Mouse (Mus musculus): ENCODE results near the gene Sez6. TPM values are rescaled to one million over a fixed set of nuclear protein-coding genes. Genes with fewer than 3 reads are reported as not detected.
A peak's percentile ranks its signal among the peaks of the same experiment; 100 is the strongest.

The Sez6 gene
- polyA plus RNA-seq, 1 experiment from 2014 or later, result 165 TPM

DNA sequence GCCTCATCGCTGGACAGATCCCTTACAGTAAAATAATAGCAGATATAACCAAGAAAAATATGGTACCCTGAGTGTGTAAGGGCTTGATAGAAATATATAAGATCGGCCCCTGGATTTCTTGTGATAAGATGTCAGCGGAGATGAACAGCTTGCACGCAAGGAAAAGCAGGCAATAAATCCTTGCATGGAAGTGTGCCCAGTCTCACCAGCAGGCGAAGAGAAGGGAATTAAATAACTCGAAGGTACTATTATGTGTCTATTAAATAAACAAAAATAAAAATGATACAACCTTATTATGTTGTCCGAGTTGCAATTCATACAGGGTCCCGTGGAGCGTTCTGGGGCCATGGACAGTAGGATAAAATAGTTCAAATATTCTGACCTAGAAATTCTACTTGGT, 34.6 kb upstream of the Sez6 start:
- H3K27me3 ChIP-seq, result no peaks in the 10 kb centered on the region
- WGBS, result 53% methylated on average over 9 of the region's 9 CpGs
- H3K4me2 ChIP-seq, result peak overlapping the region; percentile 53
- H3K4me1 ChIP-seq, result peaks cover 80% of the 10 kb centered on the region
- H3K36me3 ChIP-seq (ENCODE audit: poor library complexity, severe bottlenecking), result no peaks in the 10 kb centered on the region
- H3K9me3 ChIP-seq (replicated peaks), result no peaks in the 10 kb centered on the region
- ATAC-seq, result no peak
- peak overlapping the region; percentile 99 for H3K27ac ChIP-seq
- 0 out of 2 replicates have a peak overlapping the region, but pooled peaks have one; percentile 22 for H3K9ac ChIP-seq
- H3K4me3 ChIP-seq, result no peak overlapping the region

DNA sequence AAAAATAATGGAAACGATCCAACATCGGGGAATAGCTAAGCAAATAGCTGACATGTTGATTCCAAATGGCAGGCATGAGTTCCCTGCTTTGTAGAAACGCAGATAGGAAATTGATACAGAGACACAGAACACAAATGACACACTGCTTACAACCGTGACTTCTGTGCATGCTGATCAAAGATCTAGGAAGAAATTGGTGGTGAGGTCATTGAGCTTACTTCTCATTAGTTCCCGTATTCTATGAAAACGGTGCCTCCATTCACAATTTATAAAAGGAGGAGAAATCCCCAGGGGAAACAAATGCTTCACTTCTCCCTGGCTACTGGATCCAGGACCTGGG, 34.1 kb upstream of the Sez6 start:
- 7% methylated on average over 6 of the region's 6 CpGs for WGBS

DNA sequence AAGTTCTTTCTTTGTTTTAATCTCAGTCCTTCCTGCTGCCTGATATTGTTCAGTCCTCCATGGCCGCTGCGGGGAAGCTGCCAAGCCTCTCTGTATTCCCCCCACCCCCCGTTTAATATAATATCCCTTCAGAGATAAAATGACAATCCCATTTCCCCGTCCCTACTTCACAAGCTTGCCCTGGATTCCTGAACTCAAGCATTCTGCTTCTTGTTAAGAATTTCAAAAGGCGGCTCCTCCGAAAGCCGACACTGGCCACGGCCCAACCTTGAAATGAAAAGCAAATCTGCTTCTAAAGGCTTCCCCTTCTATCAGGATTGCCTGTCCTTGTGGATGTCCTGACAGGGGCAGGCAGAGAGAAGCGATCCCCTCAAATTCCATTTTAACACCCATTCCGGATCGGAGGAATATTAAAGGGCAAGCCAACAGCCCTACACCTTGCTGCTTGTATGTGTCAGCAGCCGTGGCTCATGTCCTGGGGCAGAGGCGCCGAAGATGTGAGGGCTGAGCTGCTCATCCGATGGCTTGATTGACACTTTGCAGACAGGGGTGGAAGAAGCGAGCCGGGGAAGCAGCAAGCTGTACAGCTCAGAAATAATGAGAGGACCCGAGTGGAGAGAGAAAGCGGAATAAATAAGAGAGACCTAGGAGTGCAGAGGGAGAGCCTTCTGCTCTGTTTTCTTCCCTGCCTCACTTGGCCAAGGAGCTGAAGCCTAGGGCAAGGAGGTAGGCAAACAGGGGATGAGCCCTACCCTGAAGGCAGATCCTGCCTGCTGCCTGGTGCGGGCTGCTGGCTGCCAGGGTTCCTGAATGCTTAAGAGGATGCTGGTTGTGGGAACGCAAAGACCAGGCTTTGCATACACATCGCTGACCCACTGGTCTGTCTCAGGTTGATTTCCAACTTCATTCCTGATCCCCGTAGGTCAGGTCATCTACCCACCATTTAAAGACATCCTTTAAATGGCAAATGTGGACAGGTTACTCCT, 33.5 kb upstream of the Sez6 start:
- Histone ChIP-seq H3K4me3 (0 out of 2 replicates have a peak overlapping the region, but pooled peaks have one; percentile 4), H3K9me3 (replicated peaks) (no peaks in the 10 kb centered on the region), H3K36me3 (ENCODE audit: poor library complexity, severe bottlenecking) (no peaks in the 10 kb centered on the region), H3K9ac (peak overlapping the region; percentile 60), H3K27ac (peak overlapping the region; percentile 99), H3K4me2 (peak overlapping the region; percentile 53), H3K4me1 (peaks cover 82% of the 10 kb centered on the region), H3K27me3 (no peaks in the 10 kb centered on the region)
- WGBS, result 4% methylated on average over 23 of the region's 23 CpGs
- ATAC-seq, result 0 out of 2 replicates have a peak, but pooled peaks have one; percentile 5

More for the DNA sequence above, 34.1 kb upstream of the Sez6 start:
- Histone ChIP-seq H3K9me3 (replicated peaks) (no peaks in the 10 kb centered on the region), H3K27me3 (no peaks in the 10 kb centered on the region), H3K4me1 (peaks cover 81% of the 10 kb centered on the region), H3K27ac (peak overlapping the region; percentile 99), H3K36me3 (ENCODE audit: poor library complexity, severe bottlenecking) (no peaks in the 10 kb centered on the region), H3K4me2 (peak overlapping the region; percentile 53), H3K9ac (peak overlapping the region; percentile 60; the same call in 1 of the 2 replicates), H3K4me3 (0 out of 2 replicates have a peak overlapping the region, but pooled peaks have one; percentile 4)
- no peak for ATAC-seq

DNA sequence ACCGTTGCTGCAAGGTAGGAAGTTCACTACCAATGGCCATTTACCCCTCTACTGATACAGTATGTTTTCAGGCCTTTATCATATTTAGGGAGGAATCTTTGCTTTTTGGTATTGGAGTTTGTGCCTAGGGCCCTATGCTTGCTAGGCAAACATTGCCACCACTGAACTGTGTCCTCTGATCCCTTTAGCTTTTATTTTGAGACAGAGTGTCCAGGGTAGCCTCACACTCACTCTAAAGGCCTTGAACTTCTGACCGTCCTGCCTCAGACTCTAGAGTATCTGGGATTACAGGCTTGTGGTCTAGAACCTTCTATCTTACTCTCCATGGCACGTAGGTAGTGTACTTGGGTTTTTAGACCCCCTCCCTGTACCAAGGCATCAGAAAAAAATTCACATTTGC, 30.4 kb upstream of the Sez6 start:
- no peaks in the 10 kb centered on the region for H3K36me3 ChIP-seq (ENCODE audit: poor library complexity, severe bottlenecking)
- no peak overlapping the region for H3K9ac ChIP-seq
- H3K27ac ChIP-seq, result no peak overlapping the region
- no peaks in the 10 kb centered on the region for H3K9me3 ChIP-seq (replicated peaks)
- 87% methylated on average over 3 of the region's 3 CpGs for WGBS
- no peak overlapping the region for H3K4me3 ChIP-seq
- ATAC-seq, result no peak
- no peaks in the 10 kb centered on the region for H3K27me3 ChIP-seq
- peaks cover 77% of the 10 kb centered on the region for H3K4me1 ChIP-seq
- H3K4me2 ChIP-seq, result no peak overlapping the region

DNA sequence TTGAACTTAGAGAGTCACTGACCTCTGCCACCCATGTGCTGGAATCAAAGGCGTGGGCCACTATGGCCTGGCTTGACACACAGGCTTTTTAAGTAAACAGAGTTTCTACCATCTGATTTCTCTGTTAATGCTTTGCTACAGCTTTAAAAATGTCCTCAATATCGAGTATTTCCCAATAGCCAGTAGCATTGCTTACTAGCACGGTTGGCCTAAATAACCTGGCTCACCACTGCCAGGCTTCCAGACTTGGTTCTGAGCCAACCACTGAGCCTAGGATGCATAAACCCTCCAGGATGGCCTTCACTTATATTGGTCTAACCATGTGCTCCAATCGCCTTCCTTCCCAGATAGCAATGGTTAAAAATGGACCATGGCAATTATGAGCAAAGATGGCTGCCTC, 29.9 kb upstream of the Sez6 start:
- Histone ChIP-seq H3K36me3 (ENCODE audit: poor library complexity, severe bottlenecking) (no peaks in the 10 kb centered on the region), H3K9me3 (replicated peaks) (no peaks in the 10 kb centered on the region), H3K27me3 (no peaks in the 10 kb centered on the region), H3K4me2 (no peak overlapping the region), H3K27ac (no peak overlapping the region), H3K4me1 (peaks cover 72% of the 10 kb centered on the region), H3K4me3 (no peak overlapping the region), H3K9ac (no peak overlapping the region)
- ATAC-seq, result no peak
- 89% methylated on average over 4 of the region's 4 CpGs for WGBS

DNA sequence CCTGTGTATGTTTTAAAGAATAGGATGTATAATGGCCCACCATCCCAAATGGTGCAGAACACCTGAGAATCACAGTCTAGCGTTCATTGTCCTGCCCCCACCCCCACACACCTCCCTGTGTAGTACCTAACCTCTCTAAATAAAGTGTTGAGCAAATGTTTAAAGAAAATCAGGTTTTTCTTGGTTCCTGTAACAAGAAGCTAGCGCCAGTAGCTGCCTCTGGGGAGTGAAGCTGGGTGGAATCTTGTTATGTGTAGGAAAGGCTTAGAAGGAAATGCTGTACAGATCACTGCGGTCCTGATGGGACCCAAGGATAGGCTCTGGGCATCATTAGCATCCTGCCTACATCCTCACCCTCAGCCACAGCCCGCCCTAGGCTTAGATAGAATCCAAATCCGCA, 29.2 kb upstream of the Sez6 start:
- Histone ChIP-seq H3K27me3 (no peaks in the 10 kb centered on the region), H3K4me1 (peaks cover 72% of the 10 kb centered on the region), H3K9ac (peak overlapping the region; percentile 6; the same call in 1 of the 2 replicates), H3K27ac (peak overlapping the region; percentile 74), H3K36me3 (ENCODE audit: poor library complexity, severe bottlenecking) (no peaks in the 10 kb centered on the region), H3K4me3 (no peak overlapping the region), H3K4me2 (no peak overlapping the region), H3K9me3 (replicated peaks) (no peaks in the 10 kb centered on the region)
- ATAC-seq, result 0 out of 2 replicates have a peak, but pooled peaks have one; percentile 7
- WGBS, result 49% methylated on average over 5 of the region's 5 CpGs

DNA sequence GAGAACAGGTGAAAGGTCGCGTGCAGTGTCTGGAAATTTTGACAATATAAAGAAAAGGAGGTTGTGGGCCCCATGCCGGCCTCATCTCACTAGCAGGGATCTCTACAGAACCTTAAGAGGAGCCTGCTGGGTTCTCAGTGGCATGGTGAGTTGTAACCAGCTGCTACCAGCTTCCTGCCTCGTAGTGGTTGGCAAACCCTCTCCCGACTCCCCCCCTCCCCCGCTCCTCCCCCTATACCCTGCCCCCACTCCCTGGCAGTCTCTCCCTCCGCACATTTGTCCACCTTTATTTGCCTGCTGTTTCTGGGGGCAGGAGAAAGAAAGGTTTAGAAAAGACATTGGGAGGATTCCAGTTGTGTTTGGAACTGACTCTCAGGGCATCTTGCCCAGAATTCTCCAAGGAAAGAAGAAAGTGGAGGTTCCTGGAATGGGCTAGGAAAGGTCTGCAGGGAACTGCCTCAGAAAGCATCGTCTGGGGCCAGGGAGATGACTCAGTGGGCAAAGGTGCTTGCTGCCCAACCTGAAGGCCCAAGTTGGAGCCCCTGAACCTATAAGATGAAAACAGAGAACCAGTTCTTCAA, 28.7 kb upstream of the Sez6 start:
- H3K36me3 ChIP-seq (ENCODE audit: poor library complexity, severe bottlenecking), result no peaks in the 10 kb centered on the region
- no peaks in the 10 kb centered on the region for H3K27me3 ChIP-seq
- H3K9me3 ChIP-seq (replicated peaks), result no peaks in the 10 kb centered on the region
- H3K4me3 ChIP-seq, result no peak overlapping the region
- 34% methylated on average over 8 of the region's 8 CpGs for WGBS
- peaks cover 72% of the 10 kb centered on the region for H3K4me1 ChIP-seq
- ATAC-seq, result peak; percentile 37; the same call in 1 of the 2 replicates
- H3K4me2 ChIP-seq, result no peak overlapping the region
- peak overlapping the region; percentile 74 for H3K27ac ChIP-seq
- H3K9ac ChIP-seq, result peak overlapping the region; percentile 6; the same call in 1 of the 2 replicates

DNA sequence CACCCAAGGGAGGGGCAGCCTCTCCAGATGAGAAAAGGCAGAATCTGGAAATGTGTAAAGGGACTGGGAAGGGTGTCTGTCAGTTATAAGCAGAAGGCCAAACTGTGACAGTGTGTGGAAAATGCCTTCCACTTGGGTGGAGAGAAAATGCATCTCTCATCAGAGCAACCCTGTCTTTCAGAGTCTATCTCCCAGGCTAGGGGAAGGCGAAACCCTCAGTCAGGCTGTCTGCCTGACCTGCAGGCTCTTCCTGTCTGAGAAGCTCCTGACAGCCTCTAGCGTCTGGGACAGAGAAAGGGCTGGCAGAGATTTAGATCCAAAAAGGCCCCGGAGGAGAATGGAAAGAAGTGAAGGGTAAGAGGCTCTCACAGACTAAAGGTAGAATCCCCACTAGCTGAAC, 26.8 kb upstream of the Sez6 start:
- 27% methylated on average over 3 of the region's 3 CpGs for WGBS

DNA sequence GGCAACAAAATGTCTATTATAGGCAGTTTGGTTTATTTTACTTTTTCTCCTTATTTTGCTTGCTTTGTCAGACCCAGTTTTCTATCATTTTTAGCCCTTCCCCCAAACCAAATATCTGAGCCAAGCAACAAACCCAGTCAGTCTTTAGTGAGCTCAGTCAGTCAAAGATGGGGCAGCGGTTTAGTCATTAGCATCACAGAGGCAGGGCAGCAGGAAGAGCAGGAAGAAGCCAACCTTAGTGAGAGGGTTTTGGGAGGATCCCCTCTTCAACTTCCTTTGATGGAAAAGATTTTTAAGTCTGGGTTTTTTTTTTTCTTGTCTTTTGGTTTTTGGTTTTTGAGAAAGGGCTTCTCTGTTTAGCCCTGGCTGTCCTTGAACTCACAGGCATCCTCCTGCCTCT, 25.9 kb upstream of the Sez6 start:
- no peak for ATAC-seq
- Histone ChIP-seq H3K4me3 (no peak overlapping the region), H3K4me1 (peaks cover 65% of the 10 kb centered on the region), H3K4me2 (no peak overlapping the region), H3K9ac (no peak overlapping the region), H3K27ac (no peak overlapping the region), H3K27me3 (no peaks in the 10 kb centered on the region; the same call in 1 of the 2 replicates), H3K36me3 (ENCODE audit: poor library complexity, severe bottlenecking) (no peaks in the 10 kb centered on the region), H3K9me3 (replicated peaks) (no peaks in the 10 kb centered on the region)
- 51% methylated on average over 1 of the region's 1 CpGs for WGBS

More for the DNA sequence above, 26.8 kb upstream of the Sez6 start:
- Histone ChIP-seq H3K4me1 (peaks cover 59% of the 10 kb centered on the region), H3K9ac (no peak overlapping the region), H3K4me2 (no peak overlapping the region), H3K27ac (peak overlapping the region; percentile 73), H3K36me3 (ENCODE audit: poor library complexity, severe bottlenecking) (no peaks in the 10 kb centered on the region), H3K4me3 (no peak overlapping the region), H3K9me3 (replicated peaks) (no peaks in the 10 kb centered on the region), H3K27me3 (no peaks in the 10 kb centered on the region; the same call in 1 of the 2 replicates)
- ATAC-seq, result no peak

DNA sequence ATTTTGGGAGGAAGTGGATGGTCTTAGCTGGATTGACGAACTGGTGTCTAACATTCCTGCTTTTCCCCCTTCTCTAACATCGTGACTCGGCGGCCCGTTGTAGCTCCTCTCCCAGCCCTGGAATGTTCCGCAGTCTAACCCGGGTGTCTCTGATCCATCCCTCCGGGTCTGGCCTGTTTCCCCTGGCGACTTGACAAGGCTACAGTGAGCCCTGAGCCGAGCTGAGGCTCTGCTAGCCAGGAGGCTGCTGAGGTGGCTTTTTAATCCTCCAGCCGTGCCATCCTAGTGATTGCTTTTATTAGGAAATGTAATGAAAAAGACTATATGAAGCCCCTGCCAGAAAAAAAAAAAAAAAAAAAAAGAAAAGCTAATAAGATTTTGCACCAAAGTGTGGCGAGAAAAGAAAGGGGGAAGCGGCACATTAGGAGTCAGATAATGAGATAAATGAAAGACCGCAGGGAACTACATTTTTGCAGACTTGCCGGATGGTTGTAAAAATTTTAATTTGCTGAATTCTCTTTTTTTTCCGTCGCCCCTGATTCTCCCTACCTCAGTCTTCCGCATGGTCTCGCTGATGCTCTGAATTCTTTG, 24.4 kb upstream of the Sez6 start:
- H3K9ac ChIP-seq, result peak overlapping the region; percentile 50; the same call in 1 of the 2 replicates

DNA sequence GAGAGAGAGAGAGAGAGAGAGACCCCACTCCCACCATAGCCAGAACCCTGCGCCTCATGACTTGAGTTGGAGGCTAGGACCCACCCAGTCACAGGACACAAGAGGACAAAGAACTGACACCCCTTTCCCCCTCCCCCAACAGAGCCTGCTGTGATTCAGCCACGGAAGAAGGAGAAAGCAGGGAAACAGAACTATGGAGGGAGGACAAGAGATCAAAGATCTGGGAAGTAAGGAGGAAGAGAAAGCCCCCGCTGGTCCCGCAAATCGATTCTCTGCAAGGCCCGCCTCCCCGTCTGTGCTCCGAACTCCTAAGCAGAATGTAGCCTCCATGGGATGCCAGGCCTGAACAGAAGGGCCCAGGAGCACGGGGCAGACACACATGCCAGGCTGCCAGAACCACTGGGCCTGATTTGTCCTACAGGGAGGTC, 23.8 kb upstream of the Sez6 start:
- 4% methylated on average over 9 of the region's 9 CpGs for WGBS

More for the DNA sequence above, 24.4 kb upstream of the Sez6 start:
- peak overlapping the region; percentile 33 for H3K4me2 ChIP-seq
- WGBS, result 15% methylated on average over 19 of the region's 19 CpGs
- peak overlapping the region; percentile 86 for H3K27ac ChIP-seq
- H3K4me1 ChIP-seq, result peaks cover 63% of the 10 kb centered on the region
- H3K9me3 ChIP-seq (replicated peaks), result no peaks in the 10 kb centered on the region
- no peak for ATAC-seq
- H3K27me3 ChIP-seq, result no peaks in the 10 kb centered on the region; the same call in 1 of the 2 replicates
- H3K4me3 ChIP-seq, result no peak overlapping the region
- H3K36me3 ChIP-seq (ENCODE audit: poor library complexity, severe bottlenecking), result no peaks in the 10 kb centered on the region

More for the DNA sequence above, 23.8 kb upstream of the Sez6 start:
- Histone ChIP-seq H3K27ac (peak overlapping the region; percentile 86), H3K9me3 (replicated peaks) (no peaks in the 10 kb centered on the region), H3K36me3 (ENCODE audit: poor library complexity, severe bottlenecking) (no peaks in the 10 kb centered on the region), H3K4me3 (no peak overlapping the region), H3K4me1 (peaks cover 58% of the 10 kb centered on the region), H3K4me2 (peak overlapping the region; percentile 33), H3K9ac (peak overlapping the region; percentile 14; the same call in 1 of the 2 replicates), H3K27me3 (no peaks in the 10 kb centered on the region; the same call in 1 of the 2 replicates)
- peak; percentile 64 for ATAC-seq

All from forebrain, embryonic 13.5 days (tissue).